Mouse (Mus musculus) hindbrain, postnatal 0 days (tissue): Measurements from ENCODE around the gene Tm9sf2. TPM values are rescaled to one million over a fixed set of nuclear protein-coding genes. Genes with fewer than 3 reads are reported as not detected.

Experiments used
- ATAC-seq: fragments of 200-750 bp; cut with Nextera tagmentation; 2 replicates; pipeline ENCODE4 v1.8.0; 2017; ENCODE audit warnings: mild to moderate bottlenecking, moderate TSS enrichment, moderate library complexity
- DNase-seq: peaks from one replicate; pipeline ENCODE4 v3.0.0-alpha.2; 2015; ENCODE audit warnings: low spot score
- H3K27ac ChIP-seq: fragments of 300-500 bp; sonication (generic); 2 replicates; pipeline ENCODE4 v1.5.1; 2014; ENCODE audit warnings: mild to moderate bottlenecking
- H3K27me3 ChIP-seq: fragments of 300-500 bp; sonication (generic); 2 replicates; pipeline ENCODE4 v1.6.1; 2014; ENCODE audit warnings: low read length, mixed read lengths; ENCODE audit not compliant: insufficient read depth
- H3K36me3 ChIP-seq: fragments of 300-500 bp; sonication (generic); 2 replicates; pipeline ENCODE4 v1.6.1; 2014; ENCODE audit warnings: low read length, mixed read lengths; ENCODE audit not compliant: insufficient read depth
- H3K4me1 ChIP-seq: fragments of 300-500 bp; sonication (generic); 2 replicates; pipeline ENCODE4 v1.6.1; 2014; ENCODE audit warnings: antibody characterized with exemption, low read length, mixed read lengths; ENCODE audit not compliant: insufficient read depth
- H3K4me2 ChIP-seq: fragments of 300-500 bp; sonication (generic); 2 replicates; pipeline ENCODE4 v1.6.1; 2014; ENCODE audit warnings: low read depth, mild to moderate bottlenecking, low read length, moderate library complexity, mixed read lengths
- H3K4me3 ChIP-seq: fragments of 300-500 bp; sonication (generic); 2 replicates; pipeline ENCODE4 v1.5.1; 2014; ENCODE audit warnings: low read length
- H3K9ac ChIP-seq: fragments of 300-500 bp; sonication (generic); replicated peaks from 2 replicates; pipeline ENCODE4 v1.6.1; 2014; ENCODE audit warnings: mild to moderate bottlenecking, low read length, moderate library complexity, mixed read lengths
- H3K9me3 ChIP-seq: fragments of 300-500 bp; sonication (generic); 2 replicates; pipeline ENCODE4 v1.6.1; 2016; ENCODE audit warnings: low read length, mixed read lengths
- CTCF ChIP-seq: IDR thresholded peaks from 2 replicates; pipeline ENCODE4 v1.5.1; 2016; ENCODE audit warnings: antibody characterized with exemption, control low read depth, low read depth
- WGBS: fragments of 180-500 bp; shearing (Covaris S2); extraction: QIAGEN DNeasy Blood & Tissue Kit; methylation state at CpG from one replicate; pipeline ENCODE4 v1.1.7; 2014; 5-methylcytosine and 5-hydroxymethylcytosine counted together
- polyA plus RNA-seq: library from polyadenylated mRNA; unstranded; fragments of >200 nt; fragmentation: Nextera tagmentation; extraction: Ambion mirVana; gene quantifications from 2 replicates; pipeline ENCODE4 v1.2.1, GENCODE M21; 2015
- total RNA-seq: library from RNA; depleted of rRNA; stranded (reverse); fragments of >200 nt; gene quantifications from 2 replicates; pipeline ENCODE4 v1.2.3, GENCODE M21; 2014

Tm9sf2 gene
- total and polyA plus RNA-seq, 2 experiments from 2014 or later, result 81.0 to 105 TPM

DNA sequence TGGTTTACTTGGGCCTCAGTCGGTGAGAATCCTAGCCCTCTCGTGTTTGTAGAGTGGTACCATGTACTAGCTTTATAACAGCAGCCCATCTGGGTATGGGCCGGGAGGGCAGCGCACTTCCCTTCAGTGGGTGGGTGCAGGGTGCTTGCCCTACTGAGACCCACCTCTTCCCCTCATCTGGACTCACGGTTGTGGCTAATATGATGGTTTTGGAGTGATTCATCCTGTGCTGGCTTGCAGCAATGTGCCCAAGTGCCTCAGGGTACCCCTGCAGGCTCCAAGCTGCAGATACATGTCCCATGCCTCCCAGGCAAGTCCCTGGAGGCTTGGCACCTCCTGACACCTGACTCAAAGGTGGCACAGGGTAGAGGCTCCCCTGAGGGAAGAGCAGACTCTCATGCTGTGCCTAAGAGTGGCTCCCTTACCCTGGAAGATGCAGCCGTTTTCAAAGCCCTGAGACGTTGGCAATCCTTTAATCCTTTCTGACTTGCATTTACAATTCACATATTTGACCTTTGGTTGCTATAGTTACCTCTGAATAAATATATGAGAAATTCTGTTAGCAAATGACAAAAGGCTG, 63.5 kb downstream of the Tm9sf2 start:
- peak; percentile 2; the same call in 1 of the 2 replicates for TF ChIP-seq CTCF

DNA sequence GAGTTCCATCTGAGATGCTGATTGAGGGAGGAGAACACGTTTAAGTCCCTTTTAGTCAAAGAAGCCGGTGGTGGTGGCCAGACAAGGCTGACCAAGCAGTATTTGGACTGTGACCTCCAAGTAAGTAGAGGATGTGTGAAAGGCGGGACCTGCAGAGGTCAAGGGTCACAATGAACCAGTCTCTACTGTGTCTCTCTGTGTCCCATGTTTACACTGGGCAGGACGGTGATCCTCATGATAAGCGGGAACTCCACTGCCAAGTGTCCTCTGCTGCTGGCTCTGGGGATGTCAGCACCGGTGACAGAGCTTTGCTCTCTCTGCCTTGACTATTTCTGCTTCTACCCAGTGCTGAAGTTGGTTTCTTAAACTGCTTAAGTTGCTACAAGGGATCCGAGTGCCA, 64.2 kb downstream of the Tm9sf2 start:
- no peak for ATAC-seq
- 88% methylated on average over 7 of the region's 7 CpGs for WGBS
- no peaks in the 10 kb centered on the region for H3K9me3 ChIP-seq

More for the DNA sequence above, 63.5 kb downstream of the Tm9sf2 start:
- Histone ChIP-seq H3K9me3 (no peaks in the 10 kb centered on the region), H3K36me3 (no peaks in the 10 kb centered on the region), H3K4me3 (no peak overlapping the region), H3K4me2 (no peak overlapping the region), H3K4me1 (peaks cover 6% of the 10 kb centered on the region; the same call in 1 of the 2 replicates), H3K27ac (no peak overlapping the region), H3K9ac (no peak overlapping the region), H3K27me3 (no peaks in the 10 kb centered on the region)
- ATAC-seq (peak; percentile 14; the same call in 1 of the 2 replicates), DNase-seq (no peak)
- WGBS, result 61% methylated on average over 7 of the region's 7 CpGs

DNA sequence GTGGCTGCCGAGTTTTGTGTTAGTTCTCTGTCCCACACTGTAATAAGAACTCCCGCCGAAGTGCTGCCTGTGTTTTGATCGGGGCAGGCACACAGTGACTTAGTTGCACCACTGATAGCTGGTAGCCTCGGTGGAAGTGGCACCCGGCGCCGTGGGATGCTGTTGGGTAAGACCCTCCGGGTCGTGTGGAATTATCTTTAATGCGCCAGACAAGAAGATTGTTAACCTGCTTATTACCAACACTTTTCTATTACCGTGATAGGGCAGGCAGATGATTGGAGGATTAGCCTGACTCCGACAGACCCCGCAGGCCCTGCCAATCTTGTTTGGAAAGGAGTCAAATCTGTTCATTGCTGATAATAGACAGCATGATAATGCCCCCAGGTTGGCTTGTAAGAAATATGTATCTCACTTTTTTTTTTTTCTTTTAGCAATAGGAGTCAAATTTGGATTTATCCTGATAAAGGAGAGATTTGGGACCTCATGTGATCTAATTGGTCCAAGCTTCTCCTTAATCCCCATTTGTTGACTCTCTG, 69.5 kb downstream of the Tm9sf2 start:
- 80% methylated on average over 14 of the region's 14 CpGs for WGBS
- Histone ChIP-seq H3K4me3 (no peak overlapping the region), H3K27ac (no peak overlapping the region), H3K27me3 (no peaks in the 10 kb centered on the region), H3K36me3 (no peaks in the 10 kb centered on the region), H3K9me3 (no peaks in the 10 kb centered on the region), H3K4me1 (no peaks in the 10 kb centered on the region), H3K9ac (no peak overlapping the region), H3K4me2 (no peak overlapping the region)
- ATAC-seq (no peak), DNase-seq (no peak)
- no peak for TF ChIP-seq CTCF

More for the DNA sequence above, 64.2 kb downstream of the Tm9sf2 start:
- Histone ChIP-seq H3K27me3 (no peaks in the 10 kb centered on the region), H3K4me3 (no peak overlapping the region), H3K9ac (no peak overlapping the region), H3K4me1 (peaks cover 6% of the 10 kb centered on the region; the same call in 1 of the 2 replicates), H3K27ac (no peak overlapping the region), H3K4me2 (no peak overlapping the region), H3K36me3 (no peaks in the 10 kb centered on the region)
- no peak for TF ChIP-seq CTCF
- DNase-seq, result no peak

GRCm38 (mm10) chr14:122179262-122179661, 72.4 kb downstream of the Tm9sf2 start:
- no peak overlapping the region for H3K4me3 ChIP-seq
- no peak overlapping the region for H3K27ac ChIP-seq
- H3K4me2 ChIP-seq, result no peak overlapping the region
- no peaks in the 10 kb centered on the region for H3K9me3 ChIP-seq
- no peak for TF ChIP-seq CTCF
- ATAC-seq (no peak), DNase-seq (no peak)
- no peaks in the 10 kb centered on the region for H3K4me1 ChIP-seq
- H3K9ac ChIP-seq, result no peak overlapping the region
- H3K27me3 ChIP-seq, result no peaks in the 10 kb centered on the region
- WGBS, result 50% methylated on average over 16 of the region's 16 CpGs
- no peaks in the 10 kb centered on the region for H3K36me3 ChIP-seq

DNA sequence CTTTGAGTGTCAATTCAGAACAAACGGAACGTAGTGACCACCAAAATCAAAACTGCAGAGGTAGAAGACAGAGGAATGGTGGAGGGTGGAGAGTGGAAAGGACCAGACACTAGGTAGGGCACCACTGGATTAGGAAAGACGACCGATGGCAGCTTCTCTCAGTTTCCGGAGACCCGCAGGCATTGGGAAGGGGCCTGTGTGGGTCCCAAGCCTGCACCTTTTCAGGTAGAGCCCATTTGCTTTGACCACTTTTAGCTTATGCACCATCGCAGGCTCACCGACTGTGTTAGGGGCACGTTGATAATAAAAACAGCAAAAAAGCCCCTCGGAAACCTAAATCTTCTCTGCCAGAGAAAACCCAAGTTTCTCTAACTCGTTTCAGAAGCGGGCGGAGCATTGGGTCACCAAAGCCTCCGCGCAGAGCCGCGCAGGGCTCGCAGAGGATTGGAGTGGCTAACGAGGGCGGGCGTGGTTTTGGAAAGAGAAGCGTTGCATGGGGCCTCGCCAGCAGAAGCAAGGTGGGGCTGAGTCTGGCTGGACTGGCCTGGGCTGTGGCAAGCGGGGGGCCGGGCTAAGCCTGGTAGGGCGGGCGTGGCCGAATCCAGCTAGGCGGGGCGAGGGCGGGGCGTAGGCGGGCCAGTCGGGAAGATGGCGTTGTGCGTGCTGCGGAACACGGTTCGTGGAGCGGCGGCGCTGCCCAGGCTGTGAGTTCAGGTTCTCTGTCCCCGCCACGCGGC, 74.4 kb downstream of the Tm9sf2 start, which contains the start of gene Clybl:
Gene Clybl (plus strand): TSS at position 627 of the 737 bp plus-strand sequence.
- no peak for TF ChIP-seq CTCF
- Histone ChIP-seq H3K36me3 (no peaks in the 10 kb centered on the region), H3K4me1 (no peaks in the 10 kb centered on the region), H3K9ac (peak within 1 kb of the TSS; percentile 59), H3K4me2 (peak within 1 kb of the TSS; percentile 63), H3K27ac (peak within 1 kb of the TSS; percentile 52; the same call in 1 of the 2 replicates), H3K4me3 (peak within 1 kb of the TSS; percentile 58), H3K27me3 (no peaks in the 10 kb centered on the region), H3K9me3 (no peaks in the 10 kb centered on the region)
- ATAC-seq (peak; percentile 97), DNase-seq (peak; percentile 88)
- 3% methylated on average over 41 of the region's 45 CpGs for WGBS

DNA sequence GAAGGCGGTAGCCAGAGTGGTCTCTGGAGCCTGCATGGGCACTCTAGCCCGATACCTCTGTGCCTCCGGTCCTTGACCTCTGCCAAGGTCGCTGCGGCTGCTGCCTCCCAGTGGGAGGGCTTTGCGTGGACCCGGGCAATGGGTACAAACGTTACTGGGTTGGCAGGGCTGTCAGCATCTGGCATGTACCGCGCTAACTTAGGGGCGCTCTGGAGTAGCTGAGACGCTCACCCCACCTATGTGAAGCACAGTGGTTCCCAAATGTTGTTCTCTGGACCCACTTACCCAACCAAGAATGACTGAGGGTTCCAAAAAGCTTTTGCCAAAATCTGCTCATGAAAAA, 74.9 kb downstream of the Tm9sf2 start:
- Histone ChIP-seq H3K36me3 (no peaks in the 10 kb centered on the region), H3K4me2 (peak overlapping the region; percentile 63), H3K27me3 (no peaks in the 10 kb centered on the region), H3K9me3 (no peaks in the 10 kb centered on the region), H3K4me1 (no peaks in the 10 kb centered on the region), H3K4me3 (peak overlapping the region; percentile 58), H3K27ac (peak overlapping the region; percentile 52; the same call in 1 of the 2 replicates), H3K9ac (peak overlapping the region; percentile 59)
- ATAC-seq (no peak), DNase-seq (no peak)
- TF ChIP-seq CTCF, result peak; percentile 29
- WGBS, result 4% methylated on average over 12 of the region's 12 CpGs
